Mouse (Mus musculus) CH12.LX (cell line): Measurements from ENCODE around the gene Med29.

Experiments
- CTCF ChIP-seq, 2 experiments: IDR thresholded peaks in 1 of 2; conservative IDR thresholded peaks in 1 of 2; 2 replicates each; pipeline ENCODE4 v1.5.1; 2011 to 2012; ENCODE audit warnings: low read depth in 2 of 2, low read length in 2 of 2, improper control_type of control experiment in 1 of 2, inconsistent platforms in 1 of 2, mild to moderate bottlenecking in 1 of 2, moderate library complexity in 1 of 2
- E2F4 ChIP-seq: IDR thresholded peaks from 2 replicates; pipeline ENCODE4 v1.6.1; 2011; ENCODE audit warnings: low read depth, low read length, improper control_type of control experiment; ENCODE audit not compliant: insufficient replicate concordance
- EP300 ChIP-seq: IDR thresholded peaks from 2 replicates; pipeline ENCODE4 v1.6.1; 2011; ENCODE audit warnings: low read length, improper control_type of control experiment
- ETS1 ChIP-seq: conservative IDR thresholded peaks from 2 replicates; pipeline ENCODE4 v1.6.1; 2012; ENCODE audit warnings: low read depth, mild to moderate bottlenecking, inconsistent platforms, low read length, improper control_type of control experiment, moderate library complexity
- MAZ ChIP-seq: IDR thresholded peaks from 2 replicates; pipeline ENCODE4 v1.6.1; 2012; ENCODE audit warnings: low read depth, mild to moderate bottlenecking, inconsistent platforms, low read length, improper control_type of control experiment, moderate library complexity
- MEF2A ChIP-seq: IDR thresholded peaks from 2 replicates; pipeline ENCODE4 v1.6.1; 2014; ENCODE audit warnings: low read depth, mild to moderate bottlenecking, inconsistent platforms, low read length, improper control_type of control experiment, borderline replicate concordance
- POLR2A ChIP-seq: IDR thresholded peaks from 2 replicates; pipeline ENCODE4 v1.6.1; 2011; ENCODE audit warnings: low read depth, mild to moderate bottlenecking, improper control_type of control experiment, low read length

GRCm38 (mm10) chr7:28347746-28348145 lies 44.8 kb downstream of the Med29 start:
- TF ChIP-seq E2F4 (no peak), CTCF (conservative IDR thresholded peaks at IDR 0.05 in 1 of 2, IDR thresholded peaks at IDR 0.05 in 1 of 2; ENCODE audit: low read depth in 2 of 2, low read length in 2 of 2) (no peak), POLR2A (no peak), ETS1 (no peak), EP300 (no peak), MAZ (no peak), MEF2A (no peak)
